Mouse (Mus musculus) embryonic facial prominence, embryonic 11.5 days (tissue): ENCODE data around the gene Phlda2. TPM values are rescaled to one million over a fixed set of nuclear protein-coding genes. Genes with fewer than 3 reads are reported as not detected.
A peak's percentile ranks its signal among the peaks of the same experiment; 100 is the strongest.

Experiments used
- ATAC-seq: fragments of 200-750 bp; cut with Nextera tagmentation; replicated peaks from 2 replicates; pipeline ENCODE4 v1.8.0; 2017; ENCODE audit warnings: low read depth; ENCODE audit not compliant: insufficient number of reproducible peaks, low FRiP score, low TSS enrichment
- DNase-seq: peaks from one replicate; pipeline ENCODE4 v3.0.0-alpha.2; 2015; ENCODE audit warnings: low spot score
- H3K27ac ChIP-seq: fragments of 300-500 bp; sonication (generic); replicated peaks from 2 replicates; pipeline ENCODE4 v1.5.1; 2014; ENCODE audit warnings: mild to moderate bottlenecking, low read depth, low read length, control low read depth
- H3K27me3 ChIP-seq: fragments of 300-500 bp; sonication (generic); 2 replicates; pipeline ENCODE4 v1.6.1; 2014; ENCODE audit warnings: mild to moderate bottlenecking, low read length, moderate library complexity, mixed read lengths; ENCODE audit not compliant: control insufficient read depth, insufficient read depth
- H3K36me3 ChIP-seq: fragments of 300-500 bp; sonication (generic); replicated peaks from 2 replicates; pipeline ENCODE4 v1.6.1; 2014; ENCODE audit warnings: low read depth, mild to moderate bottlenecking, low read length, moderate library complexity, mixed read lengths; ENCODE audit not compliant: control insufficient read depth, insufficient read depth
- H3K4me1 ChIP-seq: fragments of 300-500 bp; sonication (generic); 2 replicates; pipeline ENCODE4 v1.6.1; 2014; ENCODE audit warnings: low read length, mixed read lengths; ENCODE audit not compliant: control insufficient read depth, insufficient read depth
- H3K4me2 ChIP-seq: fragments of 300-500 bp; sonication (generic); 2 replicates; pipeline ENCODE4 v1.6.1; 2014; ENCODE audit warnings: low read depth, mild to moderate bottlenecking, control low read depth, low read length, moderate library complexity
- H3K4me3 ChIP-seq: fragments of 300-500 bp; sonication (generic); 2 replicates; pipeline ENCODE4 v1.5.1; 2014; ENCODE audit warnings: low read depth, low read length, control low read depth
- H3K9ac ChIP-seq: fragments of 300-500 bp; sonication (generic); replicated peaks from 2 replicates; pipeline ENCODE4 v1.6.1; 2014; ENCODE audit warnings: mild to moderate bottlenecking, control low read depth, low read length
- H3K9me3 ChIP-seq: fragments of 300-500 bp; sonication (generic); replicated peaks from 2 replicates; pipeline ENCODE4 v1.6.1; 2016; ENCODE audit warnings: mild to moderate bottlenecking, low read length, inconsistent platforms, mixed read lengths; ENCODE audit not compliant: control insufficient read depth
- WGBS: fragments of 180-500 bp; shearing (Covaris S2); extraction: QIAGEN DNeasy Blood & Tissue Kit; methylation state at CpG from one replicate; pipeline ENCODE4 v1.1.7; 2014; 5-methylcytosine and 5-hydroxymethylcytosine counted together
- polyA plus RNA-seq: library from polyadenylated mRNA; unstranded; fragments of >200 nt; fragmentation: Nextera tagmentation; extraction: Ambion mirVana; gene quantifications from 2 replicates; pipeline ENCODE4 v1.2.1, GENCODE M21; 2014

Gene Phlda2
- polyA plus RNA-seq, 1 experiment from 2014 or later = 2.8 TPM

DNA sequence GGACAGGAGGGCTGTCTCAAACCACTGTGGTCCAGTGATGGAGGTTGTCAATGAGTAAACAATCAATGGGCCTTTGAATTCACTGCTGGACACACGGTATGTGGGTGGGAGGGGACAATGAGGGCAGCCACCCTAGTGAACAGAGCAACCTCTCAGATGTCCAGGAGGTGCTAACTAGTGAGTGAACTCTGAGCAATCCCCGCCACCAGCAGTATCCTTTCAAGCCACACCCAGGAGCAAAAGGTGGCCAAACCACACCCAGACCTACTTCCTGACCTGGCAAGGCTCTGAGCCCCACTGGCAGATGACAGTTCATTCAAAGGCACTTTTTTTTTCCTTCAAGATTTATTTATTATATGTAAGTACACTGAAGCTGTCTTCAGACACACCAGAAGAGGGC, 2.0 kb downstream of the Phlda2 start:
- Histone ChIP-seq H3K9ac (no peak overlapping the region), H3K36me3 (no peaks in the 10 kb centered on the region), H3K27ac (no peak overlapping the region), H3K9me3 (no peaks in the 10 kb centered on the region), H3K4me1 (no peaks in the 10 kb centered on the region; the same call in 1 of the 2 replicates), H3K4me2 (no peak overlapping the region), H3K27me3 (peaks cover 34% of the 10 kb centered on the region), H3K4me3 (no peak overlapping the region)
- ATAC-seq = no peak
- 48% methylated on average over 2 of the region's 2 CpGs for WGBS
- no peak for DNase-seq

DNA sequence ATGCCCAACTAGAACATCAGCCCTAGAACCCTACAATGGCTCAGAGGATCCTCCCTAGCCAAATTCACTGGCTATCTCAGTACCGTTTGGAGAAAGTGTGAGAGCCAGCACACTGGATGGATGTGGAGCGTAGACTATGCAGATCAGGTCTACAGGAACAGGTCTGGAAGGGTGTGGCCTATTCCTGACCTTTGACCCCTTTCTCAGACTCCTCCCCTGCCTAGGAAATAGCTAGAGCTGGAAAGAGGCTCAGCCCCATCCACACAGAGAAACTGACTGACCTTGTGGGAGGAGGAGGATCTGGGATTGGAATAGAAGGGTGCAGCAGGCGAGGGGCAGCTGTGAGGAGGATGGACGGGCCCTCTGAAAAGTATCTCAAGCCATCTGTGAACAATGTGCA, 4.4 kb downstream of the Phlda2 start:
- Histone ChIP-seq H3K27ac (no peak overlapping the region), H3K4me3 (no peak overlapping the region), H3K4me1 (no peaks in the 10 kb centered on the region; the same call in 1 of the 2 replicates), H3K36me3 (no peaks in the 10 kb centered on the region), H3K9me3 (no peaks in the 10 kb centered on the region), H3K9ac (no peak overlapping the region), H3K4me2 (no peak overlapping the region), H3K27me3 (peaks cover 30% of the 10 kb centered on the region)
- DNase-seq (no peak), ATAC-seq (no peak)
- 85% methylated on average over 4 of the region's 4 CpGs for WGBS

DNA sequence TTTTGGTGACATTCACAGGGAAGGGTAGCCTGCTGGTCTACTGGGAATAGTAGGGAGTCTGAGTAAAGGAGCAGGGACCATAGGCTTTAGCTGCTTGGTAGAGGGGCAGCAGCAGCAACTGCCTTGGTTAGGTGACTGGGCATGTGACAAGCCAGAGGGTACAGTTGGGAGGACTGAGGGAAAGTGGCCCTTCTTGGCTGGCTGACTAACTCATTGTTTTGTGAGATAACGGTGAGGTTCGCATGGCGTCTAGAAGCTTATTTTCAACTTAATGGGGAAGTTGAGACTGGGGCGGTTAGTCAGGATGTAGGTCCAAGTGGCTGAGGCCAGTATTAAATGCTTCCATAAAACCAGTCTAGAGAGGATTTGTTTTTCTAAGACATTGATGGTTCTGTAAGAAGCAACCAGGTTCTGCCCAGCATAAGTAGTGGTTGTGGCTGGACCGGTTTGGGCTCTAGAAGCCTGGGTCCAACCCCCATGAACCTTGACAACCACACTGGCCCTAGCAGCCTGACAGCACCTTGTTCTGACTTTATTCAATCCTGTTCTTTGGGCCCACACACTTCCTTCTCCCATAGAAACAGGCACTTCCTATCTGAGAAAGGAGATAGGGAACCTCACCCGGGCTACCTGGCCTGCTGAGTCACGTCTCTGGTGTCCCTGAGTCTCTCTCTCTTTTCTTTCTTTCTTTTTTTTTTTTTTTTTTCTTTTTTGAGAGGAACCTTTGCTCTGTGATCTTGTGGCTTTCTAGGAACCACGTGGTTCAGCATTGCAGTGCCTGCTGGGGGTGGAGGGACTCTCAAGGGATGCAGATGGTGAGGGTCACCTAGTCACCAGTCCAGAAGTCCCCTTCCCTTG, 7.6 kb downstream of the Phlda2 start:
- no peak for ATAC-seq
- Histone ChIP-seq H3K4me2 (no peak overlapping the region), H3K9me3 (no peaks in the 10 kb centered on the region), H3K27ac (no peak overlapping the region), H3K4me1 (no peaks in the 10 kb centered on the region), H3K4me3 (no peak overlapping the region), H3K27me3 (peaks cover under 1% of the 10 kb centered on the region; the same call in 1 of the 2 replicates), H3K9ac (no peak overlapping the region), H3K36me3 (no peaks in the 10 kb centered on the region)
- 78% methylated on average over 8 of the region's 8 CpGs for WGBS
- DNase-seq = no peak

DNA sequence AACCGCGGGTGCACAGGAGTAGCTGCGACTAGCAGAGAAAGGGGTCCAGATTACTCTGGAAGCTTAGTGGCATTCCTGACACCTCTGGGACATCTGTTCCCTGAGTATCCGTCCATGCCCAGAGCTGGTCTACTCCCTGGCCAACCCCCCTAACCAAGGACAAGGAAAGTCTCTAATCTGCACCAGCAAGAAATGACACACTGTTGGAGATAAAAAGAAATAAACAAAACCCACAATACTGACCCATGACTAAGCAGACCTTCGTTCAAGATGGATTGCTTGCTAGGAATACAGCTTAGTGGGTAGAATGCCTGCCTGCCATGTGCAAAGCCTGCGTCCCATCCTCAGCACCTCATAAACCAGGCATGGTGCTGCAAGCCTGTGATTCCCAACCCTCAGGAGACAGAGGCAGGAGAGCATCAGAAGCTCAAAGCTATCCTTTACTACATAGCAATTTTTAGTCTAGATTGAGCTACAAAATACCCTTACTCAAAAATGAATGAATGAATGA, 9.3 kb downstream of the Phlda2 start:
- H3K36me3 ChIP-seq = no peaks in the 10 kb centered on the region
- DNase-seq (no peak), ATAC-seq (no peak)
- no peaks in the 10 kb centered on the region for H3K9me3 ChIP-seq
- H3K27ac ChIP-seq = no peak overlapping the region
- no peaks in the 10 kb centered on the region for H3K27me3 ChIP-seq
- 88% methylated on average over 6 of the region's 6 CpGs for WGBS
- no peaks in the 10 kb centered on the region for H3K4me1 ChIP-seq
- H3K4me3 ChIP-seq = no peak overlapping the region
- H3K4me2 ChIP-seq = no peak overlapping the region
- H3K9ac ChIP-seq = no peak overlapping the region

DNA sequence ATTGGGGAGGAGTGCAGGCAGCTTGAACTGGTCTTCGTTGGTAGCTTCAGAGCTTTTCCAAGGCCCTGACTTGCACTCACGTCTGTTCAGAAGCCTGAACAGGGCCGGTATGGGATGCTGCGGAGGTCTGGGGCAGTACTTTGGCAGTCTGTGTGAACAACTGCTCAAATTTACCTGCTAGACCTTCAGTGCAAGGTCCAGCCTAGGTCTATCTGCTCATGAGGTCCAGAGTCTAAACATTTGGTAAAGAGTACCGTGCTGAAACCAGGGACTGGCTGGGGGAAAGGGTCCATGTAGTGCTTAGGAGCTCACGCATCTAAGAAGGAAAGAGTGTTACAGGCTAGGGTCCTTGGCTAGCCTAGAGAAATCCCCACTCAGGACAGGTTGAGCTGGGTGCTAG, 13.2 kb downstream of the Phlda2 start:
- Histone ChIP-seq H3K27me3 (no peaks in the 10 kb centered on the region), H3K4me2 (no peak overlapping the region), H3K9me3 (no peaks in the 10 kb centered on the region), H3K4me1 (no peaks in the 10 kb centered on the region), H3K9ac (no peak overlapping the region), H3K36me3 (no peaks in the 10 kb centered on the region), H3K27ac (no peak overlapping the region), H3K4me3 (no peak overlapping the region)
- DNase-seq (no peak), ATAC-seq (no peak)
- WGBS = 77% methylated on average over 6 of the region's 6 CpGs

DNA sequence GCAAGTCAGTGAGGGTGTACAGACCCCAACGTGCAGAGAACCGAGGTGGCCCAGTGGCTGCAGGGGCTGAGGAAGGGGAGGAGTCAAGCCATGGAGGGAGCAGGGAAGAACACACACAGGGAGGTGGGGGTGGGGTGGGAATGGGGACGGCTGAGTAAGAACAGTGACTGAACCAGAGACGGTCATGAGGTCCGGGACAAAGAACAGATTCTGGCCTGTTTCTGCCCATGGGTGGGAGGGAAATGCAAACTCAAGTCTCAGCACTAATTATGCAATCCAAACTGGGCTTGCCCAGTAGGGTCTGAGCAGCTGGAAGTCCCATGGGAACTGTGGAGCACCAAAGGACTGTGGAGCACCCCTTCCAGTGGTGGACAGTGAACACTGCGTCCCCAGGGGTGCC, 20.4 kb downstream of the Phlda2 start:
- Histone ChIP-seq H3K27me3 (no peaks in the 10 kb centered on the region), H3K27ac (no peak overlapping the region), H3K4me3 (no peak overlapping the region), H3K9me3 (no peaks in the 10 kb centered on the region), H3K36me3 (no peaks in the 10 kb centered on the region), H3K4me1 (no peaks in the 10 kb centered on the region), H3K9ac (no peak overlapping the region; the same call in 1 of the 2 replicates), H3K4me2 (no peak overlapping the region)
- ATAC-seq = no peak
- no peak for DNase-seq
- WGBS = 16% methylated on average over 6 of the region's 6 CpGs

DNA sequence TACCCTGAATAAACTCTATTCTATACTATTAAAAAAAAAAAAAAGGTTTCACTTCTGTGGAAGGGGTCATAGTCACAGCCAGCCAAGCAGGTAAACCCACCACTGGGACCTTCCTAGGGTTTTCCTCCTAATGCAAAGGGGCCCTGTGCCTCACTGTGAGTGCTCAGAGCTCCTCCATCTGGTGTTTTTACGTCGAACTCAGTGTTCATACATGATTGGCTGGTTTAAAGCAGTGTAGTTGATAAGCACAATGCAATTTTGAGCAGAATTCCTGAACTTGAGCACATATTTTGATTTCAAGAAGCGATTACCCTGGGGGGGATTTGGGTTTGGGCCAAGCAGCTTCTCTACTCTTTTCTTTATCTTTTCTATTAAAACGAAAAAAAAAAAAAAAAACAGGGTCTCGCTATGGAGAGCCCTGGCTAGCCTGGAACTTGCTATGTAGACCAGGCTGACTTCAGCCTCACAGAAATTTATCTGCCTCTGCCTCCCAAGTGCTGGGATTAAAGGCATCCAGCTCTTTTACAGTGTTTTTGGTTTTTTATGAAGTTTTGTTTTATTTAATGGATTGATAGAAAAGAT, 21.1 kb downstream of the Phlda2 start:
- Histone ChIP-seq H3K9ac (no peak overlapping the region), H3K9me3 (no peaks in the 10 kb centered on the region), H3K36me3 (no peaks in the 10 kb centered on the region), H3K4me1 (no peaks in the 10 kb centered on the region), H3K4me3 (no peak overlapping the region), H3K27me3 (no peaks in the 10 kb centered on the region), H3K4me2 (no peak overlapping the region), H3K27ac (no peak overlapping the region)
- WGBS = 56% methylated on average over 5 of the region's 5 CpGs
- DNase-seq (no peak), ATAC-seq (no peak)

DNA sequence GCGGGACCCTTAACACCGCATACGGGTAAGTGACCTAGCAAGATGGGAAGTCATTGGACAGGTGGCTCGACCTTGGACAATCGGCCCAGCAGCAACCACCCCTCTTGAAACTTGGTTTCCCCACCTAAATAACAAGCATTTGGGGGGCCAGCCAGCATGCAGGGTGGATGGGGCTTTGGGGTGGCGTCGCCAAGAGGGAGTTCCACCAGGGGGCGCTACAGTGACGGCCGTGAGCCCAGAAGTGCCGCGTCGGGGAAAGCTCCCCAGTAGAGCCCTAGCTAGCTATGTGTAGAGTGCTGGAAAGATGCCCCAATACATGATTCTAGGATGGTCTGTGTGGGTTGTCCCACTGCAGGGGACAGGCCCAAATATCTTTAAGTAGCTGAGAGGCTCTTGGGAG, 22.5 kb downstream of the Phlda2 start:
- H3K27ac ChIP-seq = no peak overlapping the region
- H3K9ac ChIP-seq = no peak overlapping the region
- no peaks in the 10 kb centered on the region for H3K27me3 ChIP-seq
- WGBS = 30% methylated on average over 13 of the region's 13 CpGs
- H3K36me3 ChIP-seq = no peaks in the 10 kb centered on the region
- H3K4me2 ChIP-seq = no peak overlapping the region
- no peak for ATAC-seq
- H3K9me3 ChIP-seq = no peaks in the 10 kb centered on the region
- no peak overlapping the region for H3K4me3 ChIP-seq
- no peaks in the 10 kb centered on the region for H3K4me1 ChIP-seq
- DNase-seq = peak; percentile 61
